Mouse (Mus musculus): ENCODE measurements at regions not wholly inside any gene's neighbourhood (a gene's known extent, or its start where the extent isn't known, plus 50 kb on each side); places are given as distances from the start of the nearest gene placed in this dataset.

GRCm38 (mm10) chr15:67301871-67302363 is 801.2 kb upstream of the Lrrc6 start:
- in situ Hi-C loops (cut with MboI, MseI): no loop called here

DNA sequence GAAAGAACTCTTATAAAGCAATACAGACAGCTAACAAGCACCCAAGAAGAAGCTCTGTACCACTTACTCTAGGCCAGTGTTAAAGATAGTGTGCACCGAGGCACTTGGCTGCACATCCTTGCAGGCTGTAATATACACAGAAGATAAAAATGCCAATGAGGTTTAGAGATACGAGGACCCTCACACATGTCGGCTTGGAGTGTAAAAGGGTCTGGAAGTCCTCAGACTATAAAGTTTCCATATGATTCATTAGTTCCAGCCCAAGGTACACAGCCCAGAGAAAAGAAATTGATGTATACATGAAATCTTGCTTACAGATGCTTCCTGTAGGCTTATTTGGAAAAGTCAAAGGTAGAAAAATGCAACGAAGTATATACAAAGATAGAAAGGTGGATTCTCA is 800.3 kb upstream of the Lrrc6 start:
- in situ Hi-C loops (cut with MboI, MseI): no loop called here

DNA sequence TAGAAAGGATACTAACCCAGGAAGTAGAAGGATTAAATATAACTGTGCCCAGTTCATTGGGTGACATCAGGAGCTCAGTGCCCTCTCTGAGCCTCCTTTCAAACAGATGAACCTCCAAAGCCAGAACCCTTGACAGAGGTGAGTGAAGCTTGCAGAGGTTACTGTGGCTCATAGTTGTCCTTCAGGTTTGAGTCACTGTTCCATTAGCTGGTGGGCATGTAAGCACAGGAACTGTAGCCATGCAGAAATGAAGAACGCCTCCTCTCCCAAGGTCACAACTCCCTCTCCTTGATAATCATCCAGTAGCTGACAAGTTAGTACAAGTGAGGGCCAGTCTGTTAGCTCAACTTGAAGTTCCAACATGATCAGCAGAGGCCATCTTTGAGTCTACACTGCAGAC is 794.1 kb upstream of the Lrrc6 start:
- in situ Hi-C loops (cut with MboI, MseI): no loop called here

DNA sequence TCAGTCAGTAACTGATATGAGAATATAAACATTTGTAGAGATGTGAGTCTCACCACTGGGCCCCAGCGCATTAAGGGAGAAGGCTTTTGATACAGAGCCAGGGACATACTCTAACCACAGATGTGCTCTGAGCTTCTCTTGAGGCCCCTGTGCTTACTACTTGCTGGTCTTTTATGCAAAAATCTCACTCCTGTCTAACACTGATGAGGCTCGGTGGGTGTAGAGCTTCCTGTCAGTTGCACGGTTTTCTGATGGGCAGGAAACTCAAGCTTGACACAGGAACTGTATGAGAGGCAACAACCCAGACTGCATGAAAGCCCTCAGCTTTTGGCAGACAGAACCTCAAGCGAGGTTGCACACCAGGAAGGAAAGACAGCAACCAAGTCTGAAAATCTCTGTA is 789.0 kb upstream of the Lrrc6 start:
- in situ Hi-C loops (cut with MboI, MseI): no loop called here

DNA sequence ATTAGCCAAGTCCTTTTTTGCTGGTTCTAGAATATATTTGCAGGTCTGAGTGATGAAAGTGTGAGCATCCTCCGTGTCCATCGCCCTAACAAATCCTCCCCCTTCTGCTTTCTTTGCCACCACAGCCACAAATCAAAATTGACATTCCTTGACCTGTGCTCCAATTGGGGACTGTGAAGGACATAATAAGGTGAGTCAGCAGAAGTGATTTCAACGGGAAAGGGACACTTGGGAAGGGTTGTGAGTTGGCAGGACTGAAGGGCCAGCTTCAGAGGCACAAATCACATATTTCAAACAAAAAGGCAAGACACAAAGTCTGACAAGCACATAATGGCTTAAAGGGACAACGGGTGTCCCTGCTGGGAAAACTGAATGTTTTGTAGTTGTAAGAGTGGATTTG is 784.2 kb upstream of the Lrrc6 start:
- in situ Hi-C loops (cut with MboI, MseI): loop anchor here (5.0 kb wide), 1 partner anchor 93 kb away; no protein-coding TSS in a partner anchor

DNA sequence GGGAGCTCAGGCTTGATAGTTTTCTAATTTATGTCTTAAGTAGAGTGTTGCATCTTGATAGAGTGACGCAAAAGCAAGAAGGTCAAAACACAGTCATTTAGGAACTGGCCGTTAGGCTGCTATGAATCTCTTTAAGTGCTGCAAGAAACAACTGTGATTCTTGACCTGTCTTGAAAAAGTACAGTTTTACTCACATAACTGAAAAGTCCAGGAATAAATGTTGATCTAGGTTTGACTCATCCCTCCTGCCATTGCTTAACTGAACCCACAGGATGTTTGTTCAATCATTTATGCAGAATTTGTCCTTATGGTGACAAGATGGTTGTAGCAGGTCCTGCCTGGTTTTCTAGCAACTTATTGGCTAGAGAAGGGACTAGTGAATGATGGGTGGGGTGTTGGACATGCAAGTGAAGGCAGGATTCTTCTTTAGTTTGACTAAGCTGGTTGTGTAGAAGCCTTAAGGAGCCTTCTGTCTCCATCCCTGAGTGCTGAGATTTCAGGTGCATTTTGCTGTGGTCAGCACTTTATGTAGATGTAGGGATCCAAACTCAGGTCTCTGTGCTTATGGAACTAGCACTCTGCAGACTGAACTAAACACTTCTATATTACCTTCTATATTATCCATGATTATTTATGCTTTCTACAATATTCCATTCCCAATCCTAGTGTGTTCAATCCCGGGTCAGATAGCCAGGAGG is 782.7 kb upstream of the Lrrc6 start:
- in situ Hi-C loops (cut with MboI, MseI): loop anchor here (5.0 kb wide), 1 partner anchor 91 kb away; no protein-coding TSS in a partner anchor

- in situ Hi-C loops (cut with MboI, MseI): no loop called here
Measured at GRCm38 (mm10) chr15:67278869-67279268, 778.2 kb upstream of the Lrrc6 start.

DNA sequence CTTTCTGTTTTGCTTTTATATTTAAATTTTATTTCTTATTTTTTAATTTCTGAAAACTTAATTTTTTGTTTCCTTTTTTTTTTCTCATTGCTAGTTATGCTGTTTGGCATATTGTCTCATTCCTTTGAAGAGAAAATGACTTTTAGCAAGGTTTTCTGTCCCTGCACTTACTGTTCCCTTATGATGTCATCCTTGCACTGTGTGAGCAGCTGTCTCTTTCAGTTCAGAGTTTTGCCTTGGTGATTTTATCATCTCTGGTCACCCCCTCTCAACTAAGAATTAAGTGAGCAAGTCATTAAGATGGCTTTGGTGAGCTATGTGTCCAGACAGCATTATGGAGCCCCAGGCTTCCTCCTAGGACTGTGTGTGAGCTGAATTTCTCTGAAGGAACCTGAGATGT is 774.3 kb upstream of the Lrrc6 start:
- in situ Hi-C loops (cut with MboI, MseI): no loop called here

DNA sequence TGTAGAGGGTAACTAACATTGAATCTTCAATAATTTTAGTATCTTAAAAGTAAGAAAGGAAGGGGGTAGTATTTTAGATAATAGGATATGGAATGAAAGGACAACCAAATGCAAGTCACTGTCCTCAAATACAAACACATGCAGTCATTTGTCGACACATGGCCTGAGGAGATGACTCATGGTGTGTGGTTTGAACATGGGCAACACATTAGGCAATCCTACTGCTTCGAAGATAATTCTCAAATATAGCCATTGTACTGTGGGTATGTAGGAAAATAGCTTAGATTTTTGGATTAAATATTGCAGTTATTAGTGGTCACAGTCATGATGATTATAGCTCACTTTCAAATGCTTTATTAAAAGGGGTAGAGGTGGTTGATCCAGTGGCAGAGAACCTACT is 771.7 kb upstream of the Lrrc6 start:
- in situ Hi-C loops (cut with MboI, MseI): no loop called here

DNA sequence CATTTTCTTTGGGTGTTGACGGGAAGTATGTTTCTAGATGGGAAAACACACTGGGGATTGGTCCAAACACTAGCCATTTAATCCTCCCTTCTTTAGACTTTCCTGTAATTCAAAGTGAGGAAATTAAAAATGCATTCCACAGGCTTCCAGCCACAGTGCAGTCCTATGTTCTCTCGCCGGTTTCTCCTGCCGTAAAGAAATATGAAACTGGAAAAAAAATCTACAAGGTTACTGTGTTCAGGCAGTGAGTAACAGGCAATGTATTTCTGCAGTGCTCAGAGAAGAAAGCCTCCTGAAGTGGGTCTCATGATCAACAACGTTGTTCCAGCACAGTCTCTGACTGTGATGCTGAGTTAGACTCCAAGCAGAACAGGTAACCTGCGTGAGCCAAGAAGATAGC is 763.0 kb upstream of the Lrrc6 start:
- in situ Hi-C loops (cut with MboI, MseI): no loop called here

DNA sequence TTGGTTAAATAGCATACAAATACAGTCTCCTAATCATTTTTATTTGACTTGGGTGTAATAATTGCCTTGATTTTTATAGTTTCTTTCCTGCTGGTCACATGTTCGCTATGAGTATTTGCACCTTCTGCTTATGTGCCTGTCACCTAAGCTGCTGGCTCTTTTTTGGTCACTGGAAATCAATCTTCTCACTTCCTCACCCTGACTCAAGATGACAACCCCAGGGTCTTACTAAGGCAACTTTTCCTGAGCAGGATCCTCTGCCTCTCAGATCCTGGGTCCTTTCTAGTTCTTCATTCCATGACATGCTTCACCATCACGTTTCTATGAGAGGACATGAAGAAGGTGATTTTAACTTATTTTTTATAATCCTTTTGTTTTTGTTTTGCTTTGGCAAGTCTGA is 762.6 kb upstream of the Lrrc6 start:
- in situ Hi-C loops (cut with MboI, MseI): no loop called here

- in situ Hi-C loops (cut with MboI, MseI): no loop called here
Measured at GRCm38 (mm10) chr15:67262269-67262668, 761.6 kb upstream of the Lrrc6 start.

DNA sequence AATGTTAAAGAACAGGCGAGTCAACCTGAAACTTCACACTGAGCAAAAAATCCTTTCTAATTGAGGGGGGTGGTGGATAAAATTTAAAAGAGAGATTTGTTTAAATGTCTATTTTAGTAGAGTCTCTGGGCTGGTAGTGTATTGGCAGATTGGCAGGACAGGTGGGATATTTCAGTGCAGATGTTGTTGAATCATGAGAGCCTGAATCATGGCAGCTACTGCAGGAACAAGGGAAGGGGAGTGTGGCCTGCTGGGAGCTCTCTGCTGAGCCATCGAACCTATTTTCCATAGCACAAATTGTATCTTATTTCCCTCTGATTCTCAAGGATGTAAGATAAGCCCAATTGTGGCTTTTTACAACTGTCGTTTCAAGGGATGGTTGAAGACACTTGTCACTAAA is 760.0 kb upstream of the Lrrc6 start:
- in situ Hi-C loops (cut with MboI, MseI): no loop called here

DNA sequence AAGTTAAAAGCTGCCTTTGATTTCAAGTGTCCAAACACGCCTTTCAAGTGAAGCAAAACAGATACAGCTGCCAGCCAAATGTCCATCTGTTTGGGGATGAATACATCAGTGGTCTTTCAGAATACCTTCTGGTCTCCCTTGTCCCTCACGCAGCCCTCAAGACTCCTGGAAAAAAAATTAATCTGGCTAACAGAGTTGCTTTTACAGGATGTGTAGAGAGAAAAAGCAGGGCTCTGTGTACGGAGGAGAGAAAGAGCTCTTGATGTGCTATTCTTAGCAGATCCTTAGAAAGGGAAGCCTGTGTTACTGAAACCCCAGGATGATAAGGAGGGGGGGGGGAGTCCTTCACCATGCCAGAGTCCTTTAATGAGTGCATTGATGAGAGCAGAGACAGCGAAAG is 748.4 kb upstream of the Lrrc6 start:
- in situ Hi-C loops (cut with MboI, MseI): no loop called here

- in situ Hi-C loops (cut with MboI, MseI): no loop called here
Measured at GRCm38 (mm10) chr15:67248471-67248870, 747.8 kb upstream of the Lrrc6 start.

- in situ Hi-C loops (cut with MboI, MseI): no loop called here
Measured at GRCm38 (mm10) chr15:67245658-67246268, 745.1 kb upstream of the Lrrc6 start.

- in situ Hi-C loops (cut with MboI, MseI): no loop called here
Measured at GRCm38 (mm10) chr15:67244908-67245657, 744.4 kb upstream of the Lrrc6 start.

- in situ Hi-C loops (cut with MboI, MseI): no loop called here
Measured at GRCm38 (mm10) chr15:67235107-67235785, 734.5 kb upstream of the Lrrc6 start.

GRCm38 (mm10) chr15:67229359-67229758 is 728.6 kb upstream of the Lrrc6 start:
- in situ Hi-C loops (cut with MboI, MseI): no loop called here

DNA sequence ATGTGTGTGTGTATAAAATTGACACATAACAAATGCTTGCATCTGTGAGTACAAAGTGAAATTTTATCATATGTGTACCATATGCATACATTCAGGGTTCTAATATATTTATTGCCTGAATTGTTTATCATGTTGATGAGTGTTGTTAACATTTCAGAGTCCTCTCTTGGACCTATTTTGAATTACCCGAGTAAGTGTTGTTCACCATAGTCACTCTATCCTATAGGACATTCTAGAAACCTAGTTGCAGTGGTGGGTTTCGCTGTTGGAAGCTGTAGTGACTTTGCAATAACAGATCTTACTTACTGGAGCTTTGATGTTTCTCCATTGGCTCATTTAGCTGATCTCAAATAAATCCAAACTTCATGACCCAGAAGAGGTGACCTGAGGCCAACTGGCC is 727.9 kb upstream of the Lrrc6 start:
- in situ Hi-C loops (cut with MboI, MseI): no loop called here

GRCm38 (mm10) chr15:67227456-67228164 is 726.9 kb upstream of the Lrrc6 start:
- in situ Hi-C loops (cut with MboI, MseI): no loop called here

All from T-helper 1 cell (primary cell).